Mouse (Mus musculus): Measurements from ENCODE around the gene Mindy1.

DNA sequence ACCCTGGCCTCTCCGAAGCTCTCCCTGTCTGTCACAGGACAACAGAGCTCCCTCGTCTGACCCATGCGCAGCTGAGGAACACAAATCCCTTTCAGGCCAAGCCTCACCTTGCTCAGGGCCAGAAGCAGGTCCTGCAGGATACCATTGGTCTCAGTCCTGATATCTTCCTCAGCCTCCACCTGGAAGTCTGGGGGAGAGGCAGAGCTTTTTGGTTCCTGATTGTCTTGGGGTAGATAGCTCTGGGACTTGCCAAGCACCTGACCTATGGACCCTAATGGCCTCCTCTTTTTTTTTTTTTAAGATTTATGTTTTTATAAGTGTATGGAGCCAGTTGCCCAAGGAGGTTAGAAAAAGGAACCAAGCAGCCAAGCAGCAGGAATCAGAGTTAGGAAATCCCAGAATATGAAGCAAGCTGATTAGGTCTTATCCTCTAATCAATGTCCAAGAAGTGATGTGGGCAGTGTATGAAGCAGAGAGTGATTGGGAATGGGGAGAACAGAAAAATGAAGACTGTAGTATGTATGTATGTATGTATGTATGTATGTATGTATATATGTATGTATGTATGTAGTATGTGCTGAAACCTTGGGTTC, 20.2 kb downstream of the Mindy1 start:
- TF ChIP-seq CTCF (conservative IDR thresholded peaks at IDR 0.05 in 1 of 2, IDR thresholded peaks at IDR 0.05 in 1 of 2; ENCODE audit: low read depth in 2 of 2, low read length in 2 of 2) (no peak), POLR2A (IDR thresholded peaks at IDR 0.05; ENCODE audit: low read depth, low read length) (no peak), ZNF384 (IDR thresholded peaks at IDR 0.05; ENCODE audit: low read depth, low read length) (no peak)
